Mouse (Mus musculus): ENCODE measurements around the gene Ctdsp2. TPM values are rescaled to one million over a fixed set of nuclear protein-coding genes. Genes with fewer than 3 reads are reported as not detected.

Ctdsp2 gene
- total RNA-seq, 2 experiments from 2014 or later, result 83.8 to 94.3 TPM

DNA sequence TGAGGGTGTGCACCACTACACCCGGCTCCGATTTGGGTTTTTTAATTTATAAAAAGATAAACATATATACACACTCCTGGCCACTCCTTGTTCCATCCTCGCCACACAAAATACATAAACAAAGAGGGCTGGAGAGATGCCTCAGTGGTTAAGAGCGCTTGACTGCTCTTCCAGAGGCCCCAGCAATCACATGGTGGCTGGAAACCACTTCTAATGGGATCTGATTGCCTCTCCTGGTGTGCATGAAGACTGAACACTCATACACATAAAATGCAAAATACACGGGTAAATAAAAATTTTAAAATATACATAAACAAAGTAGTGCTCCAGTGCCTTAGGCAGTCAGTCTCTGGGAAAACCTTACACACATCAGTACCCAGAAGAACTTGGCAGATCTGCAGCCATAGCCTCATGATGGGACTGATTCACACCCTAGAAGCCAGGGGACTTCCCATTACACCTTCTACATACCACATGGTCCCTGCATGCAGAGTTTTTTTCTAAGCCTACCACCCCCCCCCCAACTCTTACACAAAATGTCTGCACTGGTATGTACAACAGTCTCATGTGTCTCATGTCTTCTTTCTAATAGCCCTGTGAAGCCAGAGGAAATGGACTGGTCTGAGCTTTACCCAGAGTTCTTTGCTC is 64.1 kb downstream of the Ctdsp2 start:
- no peak for DNase-seq

DNA sequence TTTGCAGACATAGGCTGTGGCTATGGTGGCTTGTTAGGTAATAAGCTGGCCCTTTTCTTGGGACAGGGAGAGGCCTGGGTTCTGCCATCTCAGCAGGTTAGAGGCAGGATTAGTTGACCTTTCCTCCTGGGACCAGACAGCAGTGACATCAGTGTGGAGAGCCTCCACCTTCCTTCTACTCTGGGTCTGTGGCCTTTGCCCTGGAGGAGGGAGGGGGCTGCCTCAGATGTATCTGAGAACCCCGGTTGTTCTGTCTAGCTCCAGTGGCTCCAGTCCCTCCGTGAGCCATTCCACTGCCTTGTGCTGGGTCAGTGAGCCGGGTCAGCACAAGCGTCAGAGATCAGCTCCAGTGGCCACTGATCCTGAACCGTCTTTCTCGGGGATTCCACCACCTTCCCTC is 64.7 kb downstream of the Ctdsp2 start:
- no peak for DNase-seq

- no peak for DNase-seq
Measured at GRCm38 (mm10) chr10:127047954-127048353, 69.4 kb downstream of the Ctdsp2 start, which contains the start of gene Cyp27b1. TSS of gene Cyp27b1 (plus strand) at chr10:127048250.

DNA sequence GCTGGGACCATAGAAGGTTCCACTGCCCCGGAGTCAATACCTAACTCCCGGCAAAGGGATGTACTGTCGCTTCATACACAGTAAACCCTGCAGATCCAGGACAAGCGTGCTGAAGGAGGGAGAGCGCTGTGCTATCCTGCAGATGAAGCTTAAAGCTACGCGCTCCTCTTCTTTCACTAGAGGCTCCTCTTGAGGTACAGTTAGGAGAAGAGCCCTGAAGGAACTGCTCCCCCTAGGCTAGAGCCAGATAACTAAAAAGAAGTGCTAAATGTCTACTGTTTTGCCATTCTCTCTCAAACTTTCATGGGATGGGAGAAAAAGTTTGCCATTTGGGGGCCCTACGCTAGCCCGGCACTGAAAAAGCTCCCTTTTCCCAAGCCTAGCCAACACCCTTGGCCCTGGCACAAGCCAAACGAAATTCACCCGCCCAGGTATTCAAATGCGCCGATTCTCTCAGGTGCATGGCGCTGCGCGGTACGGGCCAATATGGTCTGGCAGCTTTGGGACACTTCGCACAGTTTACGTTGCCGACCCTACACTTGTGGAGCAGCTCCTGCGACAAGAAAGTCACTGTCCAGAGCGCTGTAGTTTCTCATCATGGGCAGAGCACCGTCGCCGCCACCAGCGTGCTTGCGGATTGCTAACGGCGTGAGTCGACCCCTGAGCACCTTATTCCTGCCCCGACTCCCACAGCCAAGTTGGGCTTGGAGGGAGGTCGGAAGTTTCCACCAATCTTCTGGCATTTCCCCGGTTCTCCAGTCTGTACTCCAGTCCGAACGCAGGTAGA is 70.3 kb downstream of the Ctdsp2 start:
- no peak for DNase-seq

Small RNAs within 50 kb of the gene (microRNA-seq; reads per million reads assigned to microRNA genes)
- gene Mir26a-2, result 52.7 to 155 reads per million in 2 experiments
- 0 to 0.38 reads per million in 2 experiments for gene Mir546

Other genes starting within 250 kb of the Ctdsp2 start
- gene Atp23, start 77.4 kb upstream of the Ctdsp2 start, total RNA-seq (2021), result 1 to 10 TPM; 4.2 to 5.1 TPM
- gene Avil, start 22.0 kb downstream of the Ctdsp2 start, total RNA-seq (2021), result under 1 TPM; 0.37 to 0.64 TPM
- gene Tsfm, start 52.1 kb downstream of the Ctdsp2 start, total RNA-seq (2021), result 10 to 100 TPM; 57.3 to 71.6 TPM
- gene Mettl1, start 62.7 kb downstream of the Ctdsp2 start, total RNA-seq (2021), result 1 to 10 TPM; 7.0 to 8.2 TPM
- gene Eef1akmt3, start 62.8 kb downstream of the Ctdsp2 start, total RNA-seq (2021), result under 1 TPM in 1 of 2 experiments, not detected in 1; 0.15 TPM
- under 1 TPM; 0.20 to 0.23 TPM for gene Cyp27b1, start 69.5 kb downstream of the Ctdsp2 start, total RNA-seq (2021)
- 1 to 10 TPM; 2.9 to 3.5 TPM for gene March9, start 81.5 kb downstream of the Ctdsp2 start, total RNA-seq (2021)
- gene Cdk4, start 84.8 kb downstream of the Ctdsp2 start, total RNA-seq (2021), result 10 to 100 TPM; 81.5 to 84.1 TPM
- 10 to 100 TPM; 44.7 to 47.4 TPM for gene Tspan31, start 91.5 kb downstream of the Ctdsp2 start, total RNA-seq (2021)
- 1 to 10 TPM; 4.2 to 6.1 TPM for gene Agap2, start 96.6 kb downstream of the Ctdsp2 start, total RNA-seq (2021)
- 10 to 100 TPM; 23.2 to 28.8 TPM for gene Os9, start 142.4 kb downstream of the Ctdsp2 start, total RNA-seq (2021)
- 1 to 10 TPM; 1.8 to 7.9 TPM for gene B4galnt1, start 186.5 kb downstream of the Ctdsp2 start, total RNA-seq (2021)
- 1 to 10 TPM; 8.0 to 9.2 TPM for gene Slc26a10, start 201.9 kb downstream of the Ctdsp2 start, total RNA-seq (2021)
- gene Arhgef25, start 211.4 kb downstream of the Ctdsp2 start, total RNA-seq (2021), result 10 to 100 TPM in 1 of 2 experiments, 1 to 10 TPM in 1; 8.9 to 10.1 TPM
- 10 to 100 TPM; 18.1 to 21.2 TPM for gene Dtx3, start 217.0 kb downstream of the Ctdsp2 start, total RNA-seq (2021)
- gene Pip4k2c, start 232.9 kb downstream of the Ctdsp2 start, total RNA-seq (2021), result 10 to 100 TPM; 30.3 to 30.8 TPM

All from heart, adult 18-20 months (tissue).